Mouse (Mus musculus): ENCODE data around the gene 4930522H14Rik. TPM values are rescaled to one million over a fixed set of nuclear protein-coding genes. Genes with fewer than 3 reads are reported as not detected.

4930522H14Rik gene
- not detected in 2 replicates for total RNA-seq (2014; fragmentation: Nextera tagmentation)
- not detected in 2 replicates for total RNA-seq (2017)

DNA sequence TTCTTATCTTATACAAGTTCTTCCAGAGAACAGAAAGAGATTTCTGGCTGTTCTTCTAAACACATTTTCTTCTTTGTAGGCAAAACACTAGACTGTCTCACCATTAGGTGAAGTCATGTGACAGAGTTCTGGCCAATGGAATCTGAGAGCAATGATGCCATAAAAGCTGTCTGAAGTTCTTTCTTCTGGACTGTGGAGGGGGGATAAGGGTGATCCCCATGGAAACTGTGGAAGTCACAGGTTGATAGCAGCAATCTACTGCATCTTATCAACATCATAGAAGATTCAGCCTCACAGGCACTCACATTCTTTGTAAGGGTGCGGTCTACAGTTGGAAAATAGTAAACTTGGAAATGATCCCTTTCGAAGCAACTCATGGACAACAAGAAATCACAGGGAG, at the start of gene 4930522H14Rik:
4930522H14Rik (minus strand) TSS at position 187 of the 400 bp plus-strand sequence.
- no peak for ATAC-seq (replicated peaks; ENCODE audit: low FRiP score, low TSS enrichment, poor library complexity, severe bottlenecking)

DNA sequence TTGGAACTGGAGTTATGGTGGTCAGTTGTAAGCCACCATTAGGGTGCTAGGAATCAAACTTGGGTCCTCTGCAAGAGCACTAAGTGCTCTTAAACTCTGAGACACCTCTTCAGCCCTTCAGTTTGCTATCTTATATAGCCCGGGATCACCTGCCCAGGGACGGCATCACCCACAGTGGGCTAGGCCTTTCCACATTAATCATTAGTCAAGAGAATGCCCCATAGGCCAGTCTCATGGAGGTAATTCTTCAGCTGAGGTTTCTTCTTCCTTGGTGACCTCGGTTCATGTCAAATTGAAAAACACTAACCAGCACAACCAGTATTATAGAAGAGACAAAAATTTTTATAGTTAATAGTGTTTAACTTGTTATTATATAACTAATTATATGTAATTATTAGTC, 47.3 kb upstream of the 4930522H14Rik start:
- ATAC-seq (replicated peaks; ENCODE audit: low FRiP score, low TSS enrichment, poor library complexity, severe bottlenecking) = no peak

DNA sequence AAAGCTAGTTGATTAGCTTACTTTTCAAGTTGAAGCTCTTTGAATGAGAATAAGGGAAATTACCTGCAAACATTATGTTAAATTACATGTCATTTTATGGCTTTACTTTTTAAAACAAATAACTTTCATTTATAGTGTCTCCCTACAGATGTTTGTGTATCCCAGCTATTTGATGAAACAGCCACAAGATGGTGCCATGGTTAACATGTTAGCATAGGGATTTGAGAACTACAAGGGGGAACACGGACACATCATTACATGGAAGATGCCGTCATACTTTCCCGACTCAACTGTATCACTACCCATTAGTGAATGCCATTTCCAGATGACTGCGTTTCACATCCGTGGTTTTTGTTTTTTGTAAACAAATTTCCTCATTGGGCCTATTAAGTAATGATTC, 45.8 kb upstream of the 4930522H14Rik start:
- ATAC-seq (replicated peaks; ENCODE audit: low FRiP score, low TSS enrichment, poor library complexity, severe bottlenecking) = no peak

DNA sequence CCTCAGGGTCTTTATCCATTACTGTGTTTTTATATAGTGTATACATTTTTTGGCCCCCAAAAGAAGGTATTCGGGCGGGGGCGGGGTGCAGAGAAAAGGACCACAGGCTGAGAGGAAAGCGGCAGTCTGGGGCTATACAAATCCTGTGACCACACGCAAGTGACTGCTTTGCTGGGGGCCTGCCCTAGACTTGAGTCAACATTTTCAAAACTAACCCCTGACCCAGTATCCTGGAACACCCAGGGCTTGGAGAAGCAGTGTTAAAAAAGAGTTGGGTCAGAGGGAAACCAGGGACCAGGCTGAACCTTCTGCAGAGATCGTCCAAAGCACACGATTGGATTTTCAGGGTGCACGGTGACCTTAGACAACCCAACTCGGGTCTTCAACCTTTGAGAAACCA, 43.7 kb upstream of the 4930522H14Rik start:
- ATAC-seq (replicated peaks; ENCODE audit: low FRiP score, low TSS enrichment, poor library complexity, severe bottlenecking) = no peak

DNA sequence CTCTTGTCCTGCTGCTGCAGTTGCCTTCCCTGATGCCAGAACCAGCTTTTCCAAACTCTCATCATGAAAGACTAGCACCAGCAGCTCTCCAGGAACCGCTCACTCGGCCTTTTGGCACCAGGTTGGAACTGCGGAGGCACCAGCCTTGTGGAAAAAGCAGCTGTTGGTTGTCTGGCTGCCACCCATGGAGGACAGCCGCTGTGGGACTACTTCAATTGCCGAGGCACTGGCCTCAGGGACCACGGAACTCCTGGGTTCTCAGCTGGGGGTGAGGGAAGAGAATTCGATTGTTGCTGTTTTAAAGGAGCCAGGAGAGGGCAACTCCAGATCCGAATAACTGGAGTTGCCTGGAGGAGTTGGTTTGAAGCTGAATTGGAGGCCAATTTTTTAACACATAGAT, 43.2 kb upstream of the 4930522H14Rik start:
- ATAC-seq (replicated peaks; ENCODE audit: low FRiP score, low TSS enrichment, poor library complexity, severe bottlenecking) = no peak

DNA sequence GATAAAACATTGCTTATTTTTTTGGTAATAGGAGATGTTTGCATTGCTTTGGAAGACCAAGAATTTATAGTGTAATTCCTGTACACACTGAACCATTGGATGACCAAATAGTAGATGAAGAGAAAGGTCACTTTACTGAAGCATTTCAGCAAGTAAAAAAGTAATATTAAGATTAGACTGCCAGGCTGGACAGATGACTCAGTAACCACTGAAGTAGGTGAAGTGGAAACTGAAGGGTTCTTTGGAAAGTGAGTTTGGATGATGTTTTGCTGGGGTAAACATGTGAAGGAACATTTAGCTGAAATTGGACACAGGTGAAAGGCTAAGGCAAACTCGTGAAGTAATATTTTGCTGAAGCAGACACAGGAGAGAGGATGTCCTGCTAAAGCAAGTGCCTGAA, 41.5 kb upstream of the 4930522H14Rik start:
- no peak for ATAC-seq (replicated peaks; ENCODE audit: low FRiP score, low TSS enrichment, poor library complexity, severe bottlenecking)

DNA sequence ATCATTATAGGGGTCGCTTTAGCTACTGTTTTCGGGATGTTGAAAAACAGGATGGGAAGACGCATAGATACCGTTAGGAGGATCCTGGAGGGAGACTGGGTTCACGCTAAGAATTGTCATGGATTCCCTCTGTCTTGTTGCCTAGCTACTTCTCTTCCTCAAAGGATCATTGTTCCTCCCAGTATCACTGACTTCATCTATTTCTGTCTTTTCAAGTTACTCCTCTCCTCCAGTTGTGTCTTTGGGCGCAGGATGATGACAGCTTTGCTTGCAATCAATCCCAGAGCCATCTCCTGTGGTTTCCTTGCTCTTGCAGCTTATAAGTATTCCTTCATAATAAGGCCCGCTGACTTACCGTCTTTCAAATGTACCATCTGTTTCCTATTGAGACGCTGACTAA, 38.3 kb upstream of the 4930522H14Rik start:
- no peak for ATAC-seq (replicated peaks; ENCODE audit: low FRiP score, low TSS enrichment, poor library complexity, severe bottlenecking)

DNA sequence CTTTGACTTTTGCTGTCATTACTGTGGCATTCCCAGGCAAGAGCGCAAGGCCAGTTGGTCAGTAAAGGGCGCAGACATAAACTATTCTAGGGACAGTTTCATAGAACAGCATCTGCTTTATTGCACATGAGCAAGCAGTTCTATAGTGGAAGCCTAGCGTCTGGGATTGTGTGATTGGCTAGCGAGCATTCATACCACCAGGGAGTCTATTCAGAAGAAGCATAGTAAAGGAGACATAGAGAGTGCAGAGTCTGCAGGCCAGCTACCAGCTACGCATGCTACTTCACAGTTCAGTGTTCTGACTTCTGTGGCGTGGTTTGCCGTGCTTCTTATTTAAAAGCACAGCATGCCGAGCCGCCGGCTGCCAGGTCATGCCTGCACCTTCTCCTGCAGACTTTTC, 37.9 kb upstream of the 4930522H14Rik start:
- no peak for ATAC-seq (replicated peaks; ENCODE audit: low FRiP score, low TSS enrichment, poor library complexity, severe bottlenecking)

DNA sequence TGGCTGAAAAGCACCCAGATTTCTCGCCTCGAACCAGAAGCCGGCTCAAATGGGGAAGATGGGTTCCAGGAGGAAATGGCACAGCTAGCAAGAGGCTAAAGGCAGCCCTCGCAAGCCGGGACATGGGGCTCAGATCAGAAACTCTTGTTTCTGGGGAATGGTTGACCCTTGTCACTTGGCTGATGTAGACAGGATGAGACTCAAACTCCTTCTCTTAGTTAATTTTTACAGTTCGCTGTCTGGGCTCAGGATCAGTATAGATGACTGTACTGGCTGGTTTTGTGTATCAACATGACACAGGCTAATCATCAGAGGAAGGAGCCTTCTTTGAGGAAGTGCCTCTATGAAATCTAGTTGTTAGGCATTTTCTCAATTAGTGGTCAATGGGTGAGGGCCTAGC, 33.6 kb upstream of the 4930522H14Rik start:
- no peak for ATAC-seq (replicated peaks; ENCODE audit: low FRiP score, low TSS enrichment, poor library complexity, severe bottlenecking)

DNA sequence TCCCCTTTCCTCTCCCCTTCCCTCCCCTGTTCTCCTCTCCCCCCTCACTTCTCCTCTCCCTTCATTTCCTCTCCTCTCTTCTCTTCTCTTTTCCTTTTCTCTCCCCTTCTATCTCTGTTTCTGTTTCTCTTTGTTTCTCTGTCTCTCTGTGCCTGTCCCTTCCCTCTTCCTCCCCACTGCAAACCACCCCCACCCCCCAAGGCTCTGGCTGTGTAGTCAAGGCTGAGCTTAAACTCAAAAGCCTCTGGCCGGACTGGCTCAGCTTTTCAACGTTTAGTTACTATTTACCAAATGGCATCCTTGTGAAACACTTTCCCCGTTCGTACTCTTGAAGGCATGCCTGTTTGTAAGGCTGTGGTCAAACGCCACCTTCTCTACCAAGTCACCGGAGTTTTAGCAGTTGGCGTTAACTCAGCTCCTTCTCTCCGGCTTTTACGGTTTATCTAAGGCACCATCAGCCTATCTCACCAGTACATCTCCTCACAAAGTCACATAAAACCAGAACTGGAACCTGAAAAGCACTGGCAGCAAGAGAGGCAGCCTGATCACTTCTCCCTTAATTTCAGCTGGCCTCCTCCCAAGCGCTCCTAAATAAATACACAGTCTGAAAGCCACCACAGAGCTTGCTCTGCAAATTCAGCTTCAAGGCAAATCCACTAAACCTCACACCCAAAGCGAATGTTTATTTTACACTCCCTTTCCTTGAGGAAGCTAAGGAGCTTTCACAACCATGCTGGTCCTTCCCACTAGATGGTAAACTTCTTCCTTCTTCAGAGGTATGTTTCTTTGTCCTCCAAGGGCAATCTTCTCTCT, 19.4 kb upstream of the 4930522H14Rik start:
- no peak for ATAC-seq (replicated peaks; ENCODE audit: low FRiP score, low TSS enrichment, poor library complexity, severe bottlenecking)

DNA sequence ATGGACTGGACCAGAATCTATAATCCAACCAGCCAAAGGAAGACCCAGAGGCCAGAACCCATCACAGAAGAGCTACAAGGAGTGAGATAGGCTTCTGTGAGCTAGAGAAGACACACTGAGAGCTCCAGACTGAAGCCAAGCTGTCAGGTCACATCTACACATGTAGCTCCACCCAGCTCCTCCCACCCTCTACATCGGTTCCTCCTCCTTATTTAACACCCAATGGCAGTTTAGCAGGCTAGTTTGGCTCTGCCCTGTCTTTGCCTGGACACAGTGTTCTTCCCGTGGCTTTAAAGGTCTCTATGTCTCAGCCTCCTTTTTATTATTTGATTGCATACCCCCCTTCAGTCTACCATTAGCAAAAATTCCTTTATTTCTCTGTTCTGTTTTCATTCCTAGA, 16.2 kb upstream of the 4930522H14Rik start:
- ATAC-seq (replicated peaks; ENCODE audit: low FRiP score, low TSS enrichment, poor library complexity, severe bottlenecking) = peak; percentile 44; the same call in 1 of the 2 replicates

DNA sequence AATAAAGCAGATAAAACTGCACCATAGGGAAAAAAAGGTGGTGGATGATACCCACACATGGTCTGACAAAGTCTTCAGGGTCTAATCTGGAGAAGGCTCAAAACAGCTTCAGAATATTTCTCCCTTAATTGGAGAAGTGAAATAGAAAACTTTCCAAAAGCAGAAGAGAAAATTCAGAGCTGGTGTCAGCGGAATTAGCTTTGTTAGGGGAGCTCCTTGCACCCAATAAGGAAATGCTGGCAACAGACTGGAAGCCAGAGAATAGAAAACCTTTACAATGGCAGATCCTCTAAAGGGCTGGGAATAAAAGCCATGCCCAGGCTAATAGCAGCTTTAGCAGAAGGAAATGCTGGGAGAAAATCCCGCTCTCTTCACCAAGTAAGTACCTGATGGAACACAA, 15.4 kb upstream of the 4930522H14Rik start:
- ATAC-seq (replicated peaks; ENCODE audit: low FRiP score, low TSS enrichment, poor library complexity, severe bottlenecking) = no peak

DNA sequence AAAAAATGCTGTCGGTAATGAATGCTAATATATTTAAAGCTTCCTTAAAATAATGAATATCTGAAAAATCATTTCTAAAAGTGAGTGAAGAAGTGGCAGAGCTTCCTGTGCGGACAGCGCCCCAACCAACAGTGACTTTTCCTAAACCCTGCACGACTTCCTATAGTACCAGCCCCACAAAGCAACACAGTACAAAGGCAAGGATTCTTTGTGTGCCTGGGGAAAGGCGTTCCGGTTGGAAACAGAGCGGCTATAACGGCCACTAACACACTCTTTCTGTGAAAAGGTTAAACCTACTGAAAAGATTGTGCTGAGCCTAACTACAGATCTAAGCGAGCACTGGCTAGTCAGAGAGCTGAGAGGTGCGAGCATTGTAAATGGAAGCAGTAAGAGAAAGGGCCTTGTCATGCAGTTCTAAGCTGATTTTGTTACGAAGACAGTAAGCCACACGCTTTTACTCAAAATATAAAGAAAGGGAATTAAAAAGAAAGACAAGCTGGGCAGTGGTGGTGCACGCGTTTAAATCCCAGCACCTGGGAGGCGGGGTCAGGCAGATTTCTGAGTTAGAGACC, 766 bp downstream of the 4930522H14Rik start:
- no peak for ATAC-seq (replicated peaks; ENCODE audit: low FRiP score, low TSS enrichment, poor library complexity, severe bottlenecking)

DNA sequence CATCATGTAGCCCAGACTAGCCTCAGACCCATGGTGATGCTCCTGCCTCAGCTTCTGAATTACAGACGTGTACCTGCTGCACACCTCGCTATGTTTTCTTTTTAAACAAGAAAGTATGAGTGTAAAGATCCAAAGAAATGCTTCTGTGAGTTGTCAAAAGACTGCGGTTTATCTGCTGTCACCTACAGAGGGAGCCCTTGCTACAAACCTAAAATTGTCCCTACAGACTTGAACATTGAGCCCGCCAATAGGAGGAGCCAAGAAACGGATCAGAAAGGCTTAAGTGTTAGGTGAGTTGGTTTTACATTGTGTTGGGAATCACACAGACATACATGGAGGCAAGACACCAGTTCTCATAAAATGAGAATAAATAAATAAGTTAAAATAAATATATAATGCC, 26.2 kb downstream of the 4930522H14Rik start:
- peak; percentile 98 for ATAC-seq (replicated peaks; ENCODE audit: low FRiP score, low TSS enrichment, poor library complexity, severe bottlenecking)

DNA sequence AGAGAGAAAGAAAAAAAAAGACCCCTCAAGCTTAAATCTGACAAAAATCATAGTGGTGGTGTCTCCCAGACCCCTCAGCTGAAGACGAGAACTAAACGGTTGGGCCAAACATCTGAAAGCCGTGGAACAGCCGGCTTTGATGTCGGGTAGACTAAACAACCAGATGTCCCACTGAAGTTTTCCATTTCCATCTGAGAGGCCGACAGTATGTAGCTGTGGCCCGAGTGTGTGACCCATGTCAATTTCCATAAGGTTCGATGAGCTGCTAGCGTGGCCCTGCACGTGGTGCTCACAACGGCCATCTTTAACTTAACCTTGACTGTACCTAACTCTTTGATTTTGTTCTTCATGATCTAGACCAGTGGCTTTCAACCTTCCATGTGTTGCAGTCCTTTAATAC, 32.6 kb downstream of the 4930522H14Rik start:
- ATAC-seq (replicated peaks; ENCODE audit: low FRiP score, low TSS enrichment, poor library complexity, severe bottlenecking) = no peak

DNA sequence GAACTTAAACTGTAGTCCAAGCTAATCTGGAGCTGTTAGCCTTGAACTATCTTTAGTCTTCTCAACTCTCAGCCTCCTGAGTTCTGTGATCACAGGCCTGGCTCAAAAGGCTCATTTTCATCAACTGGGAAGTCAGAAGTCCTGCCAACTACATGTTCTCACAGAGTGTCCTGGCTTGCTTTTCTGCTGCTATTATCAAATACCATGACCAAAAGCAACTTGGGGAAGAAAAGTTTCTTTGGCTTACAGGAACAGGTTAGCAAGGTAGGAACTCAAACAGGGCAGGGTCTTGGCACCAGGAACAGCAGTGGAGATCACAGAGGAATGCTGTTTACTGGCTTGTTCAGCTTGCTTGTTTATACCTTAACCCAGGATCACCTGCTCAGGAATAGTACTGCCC, 37.5 kb downstream of the 4930522H14Rik start:
- ATAC-seq (replicated peaks; ENCODE audit: low FRiP score, low TSS enrichment, poor library complexity, severe bottlenecking) = no peak

DNA sequence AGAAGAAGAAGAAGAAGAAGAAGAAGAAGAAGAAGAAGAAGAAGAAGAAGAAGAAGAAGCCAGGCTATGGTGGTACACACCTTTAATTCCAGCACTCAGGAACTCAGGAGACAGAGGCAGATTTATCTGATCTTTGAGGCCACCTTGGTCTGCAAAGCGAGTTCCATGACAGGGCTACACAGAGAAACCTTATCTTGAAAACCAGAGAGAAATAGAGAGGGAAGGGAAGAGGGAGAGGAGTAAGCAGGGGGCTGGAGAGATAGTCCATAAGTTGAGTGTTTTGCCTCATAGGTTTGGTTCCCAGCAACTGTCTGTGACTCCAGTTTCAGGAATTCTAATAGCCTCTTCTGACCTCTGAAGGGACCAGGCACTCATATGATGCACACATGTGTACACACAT, 42.3 kb downstream of the 4930522H14Rik start:
- ATAC-seq (replicated peaks; ENCODE audit: low FRiP score, low TSS enrichment, poor library complexity, severe bottlenecking) = no peak

DNA sequence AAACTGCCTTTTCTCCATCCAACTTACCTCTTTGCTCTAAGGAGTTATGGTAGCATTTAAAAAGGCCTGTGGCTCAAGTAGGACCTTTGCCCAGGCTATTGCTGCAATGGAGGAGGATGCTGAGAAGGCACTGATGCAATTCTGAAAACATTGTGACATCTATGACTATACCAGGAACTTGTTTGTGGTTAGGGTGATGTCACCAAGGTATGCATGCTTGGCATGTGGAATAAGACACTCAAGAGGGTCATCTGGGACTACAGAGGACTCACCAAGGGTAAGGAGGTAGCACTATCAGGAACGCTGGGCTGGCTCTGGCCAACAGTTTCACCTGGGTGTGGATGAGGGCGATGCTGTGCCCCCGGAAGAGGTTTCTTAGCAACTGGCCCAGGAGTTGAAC, 46.5 kb downstream of the 4930522H14Rik start, which contains the start of gene Rnf11:
Rnf11 (minus strand) TSS at position 108 of the 400 bp plus-strand sequence.
- ATAC-seq (replicated peaks; ENCODE audit: low FRiP score, low TSS enrichment, poor library complexity, severe bottlenecking) = no peak

DNA sequence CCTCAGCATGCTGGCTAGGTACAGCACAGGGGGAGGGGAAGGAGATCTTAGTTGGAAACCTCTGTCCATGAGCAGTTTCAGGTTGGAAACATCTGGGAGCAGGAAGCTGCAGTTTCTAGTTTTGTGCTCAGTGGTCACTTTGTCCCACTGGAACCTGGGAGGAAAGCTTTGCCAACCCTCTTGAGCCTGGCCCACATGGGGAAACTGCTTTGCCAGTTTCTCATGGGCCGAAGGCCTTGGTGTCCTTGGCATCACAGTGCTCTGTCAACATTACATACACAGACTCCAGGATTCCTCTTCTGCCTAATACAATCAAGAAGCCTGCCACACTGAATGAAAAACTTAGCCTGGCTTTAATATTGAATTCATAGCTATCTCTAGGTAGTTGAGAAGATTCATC, 48.4 kb downstream of the 4930522H14Rik start:
- no peak for ATAC-seq (replicated peaks; ENCODE audit: low FRiP score, low TSS enrichment, poor library complexity, severe bottlenecking)

DNA sequence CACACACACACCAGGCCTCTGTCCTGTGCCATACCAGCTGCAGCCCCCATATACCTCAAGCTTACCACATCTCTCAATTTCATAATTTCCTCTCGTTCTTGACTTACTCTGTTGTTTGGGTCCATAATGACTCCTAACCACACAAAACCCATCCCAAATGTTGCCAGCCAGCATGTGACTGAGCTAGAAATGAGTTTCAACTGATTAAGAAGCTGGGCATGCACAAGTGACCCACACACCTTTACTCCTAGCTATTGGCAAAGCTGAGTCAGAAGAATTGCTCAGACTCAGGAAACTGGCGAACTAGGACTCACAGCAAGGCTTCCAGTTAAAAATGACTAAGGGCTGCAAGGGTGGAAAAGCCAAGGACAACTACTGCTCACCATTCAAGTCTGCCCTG, 49.7 kb downstream of the 4930522H14Rik start:
- no peak for ATAC-seq (replicated peaks; ENCODE audit: low FRiP score, low TSS enrichment, poor library complexity, severe bottlenecking)

DNA sequence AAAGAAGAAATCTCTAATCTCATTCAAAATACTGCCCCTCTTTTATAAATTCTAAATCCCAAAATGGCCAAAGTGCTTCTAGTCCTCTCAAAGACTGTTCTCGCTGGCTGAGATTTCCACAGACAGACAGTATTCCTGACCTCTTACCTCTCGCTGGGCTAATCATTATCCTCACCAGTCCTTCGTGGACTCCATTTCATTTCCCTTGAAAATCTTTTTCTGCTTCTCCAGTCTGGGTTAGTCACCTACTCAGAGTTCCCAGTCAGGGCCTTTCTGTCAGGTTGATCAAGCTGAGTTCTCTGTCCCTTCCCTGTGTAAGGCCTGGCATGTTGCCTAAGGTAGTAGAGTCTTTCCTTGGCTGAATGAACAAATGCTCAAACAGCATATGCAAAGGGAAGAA, 53.6 kb downstream of the 4930522H14Rik start:
- ATAC-seq (replicated peaks; ENCODE audit: low FRiP score, low TSS enrichment, poor library complexity, severe bottlenecking) = no peak
